Mouse (Mus musculus): ENCODE data around the gene Popdc2. TPM values are rescaled to one million over a fixed set of nuclear protein-coding genes. Genes with fewer than 3 reads are reported as not detected.

The Popdc2 gene
- polyA plus RNA-seq, 1 experiment: not detected

DNA sequence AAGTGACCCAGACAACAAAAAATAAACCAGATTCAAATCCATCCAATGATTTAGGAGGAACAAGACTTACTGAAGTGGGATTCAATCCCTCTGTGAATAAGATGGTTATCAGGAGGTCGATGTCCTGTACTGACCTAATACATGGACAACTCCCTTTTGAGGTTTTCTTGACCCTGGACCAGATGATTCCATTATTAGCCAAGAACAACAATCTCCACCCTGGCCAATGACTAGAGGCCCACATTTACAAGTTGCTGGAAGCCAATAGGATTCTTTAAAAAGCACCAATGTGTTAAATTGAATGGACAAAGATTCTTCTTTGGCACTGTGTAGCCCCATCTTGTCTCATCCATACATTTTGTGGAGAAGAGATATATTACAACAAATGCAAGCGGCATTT is 63.4 kb downstream of the Popdc2 start:
- no peak overlapping the region for H3K27ac ChIP-seq (ENCODE audit: insufficient read depth, low read depth, low read length)
- H3K4me3 ChIP-seq (ENCODE audit: insufficient read depth, low read depth, low read length): no peak overlapping the region
- no peaks in the 10 kb centered on the region for H3K4me1 ChIP-seq (ENCODE audit: control insufficient read depth, insufficient read depth, low read length)
- TF ChIP-seq CTCF (IDR thresholded peaks at IDR 0.05; ENCODE audit: insufficient read depth, low read depth, low read length) (no peak), POLR2A (IDR thresholded peaks at IDR 0.05; ENCODE audit: insufficient read depth, low read depth, low read length) (no peak)
- 86% methylated on average over 2 of the region's 2 CpGs for WGBS

DNA sequence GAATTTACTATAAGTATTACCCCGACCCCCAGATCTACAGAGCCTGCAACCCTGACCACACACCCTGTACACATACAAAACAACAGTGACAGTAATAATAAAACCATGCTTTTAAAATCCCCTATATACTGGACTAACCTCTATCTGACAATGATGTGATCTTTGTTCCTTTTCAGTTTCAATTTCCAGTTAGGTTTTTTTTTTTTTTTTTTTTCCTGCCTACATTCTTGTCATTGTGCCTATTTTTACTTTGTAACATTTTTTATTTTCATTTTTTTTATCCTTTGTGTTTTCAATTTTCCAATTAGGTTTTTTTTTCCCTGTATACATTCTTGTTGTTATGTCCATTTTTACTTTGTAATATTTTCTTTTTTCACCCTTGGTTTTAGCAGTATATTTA is 63.8 kb downstream of the Popdc2 start:
- Histone ChIP-seq H3K4me1 (ENCODE audit: control insufficient read depth, insufficient read depth, low read length) (no peaks in the 10 kb centered on the region), H3K27ac (ENCODE audit: insufficient read depth, low read depth, low read length) (no peak overlapping the region), H3K4me3 (ENCODE audit: insufficient read depth, low read depth, low read length) (no peak overlapping the region)
- TF ChIP-seq POLR2A (IDR thresholded peaks at IDR 0.05; ENCODE audit: insufficient read depth, low read depth, low read length) (no peak), CTCF (IDR thresholded peaks at IDR 0.05; ENCODE audit: insufficient read depth, low read depth, low read length) (no peak)
- WGBS: 86% methylated on average over 1 of the region's 1 CpGs

Other genes starting within 250 kb of the Popdc2 start
- not detected in 2 replicates for gene Nr1i2, start 67.4 kb upstream of the Popdc2 start, polyA plus RNA-seq (2012; ENCODE audit: insufficient read depth, insufficient read length, low replicate concordance, missing spikeins)
- gene Maats1, start 20.1 kb upstream of the Popdc2 start, polyA plus RNA-seq (2012; ENCODE audit: insufficient read depth, insufficient read length, low replicate concordance, missing spikeins): not detected in 2 replicates
- gene Cox17, start 15.2 kb upstream of the Popdc2 start, polyA plus RNA-seq (2012; ENCODE audit: insufficient read depth, insufficient read length, low replicate concordance, missing spikeins): not detected in 2 replicates
- not detected in 2 replicates for gene Gm21987, start 15.2 kb upstream of the Popdc2 start, polyA plus RNA-seq (2012; ENCODE audit: insufficient read depth, insufficient read length, low replicate concordance, missing spikeins)
- gene Pla1a, start 70.9 kb downstream of the Popdc2 start, polyA plus RNA-seq (2012; ENCODE audit: insufficient read depth, insufficient read length, low replicate concordance, missing spikeins): not detected in 2 replicates
- gene Adprh, start 90.5 kb downstream of the Popdc2 start, polyA plus RNA-seq (2012; ENCODE audit: insufficient read depth, insufficient read length, low replicate concordance, missing spikeins): not detected in 2 replicates
- gene Cd80, start 93.4 kb downstream of the Popdc2 start, polyA plus RNA-seq (2012; ENCODE audit: insufficient read depth, insufficient read length, low replicate concordance, missing spikeins): not detected in 2 replicates
- not detected in 2 replicates for gene Timmdc1, start 160.5 kb downstream of the Popdc2 start, polyA plus RNA-seq (2012; ENCODE audit: insufficient read depth, insufficient read length, low replicate concordance, missing spikeins)
- not detected in 2 replicates for gene Poglut1, start 188.0 kb downstream of the Popdc2 start, polyA plus RNA-seq (2012; ENCODE audit: insufficient read depth, insufficient read length, low replicate concordance, missing spikeins)
- gene Tmem39a, start 196.5 kb downstream of the Popdc2 start, polyA plus RNA-seq (2012; ENCODE audit: insufficient read depth, insufficient read length, low replicate concordance, missing spikeins): not detected in 2 replicates